Mouse (Mus musculus) hindbrain, embryonic 10.5 days (tissue): ENCODE measurements around the gene Gm14151. TPM values are rescaled to one million over a fixed set of nuclear protein-coding genes. Genes with fewer than 3 reads are reported as not detected.
"Not testable (repeated sequence)": the region's sequence is repeated elsewhere in the genome, so short reads cannot be mapped to it uniquely, and the experiment has no call there.

Experiments used
- DNase-seq: peaks from one replicate; pipeline ENCODE4 v3.0.0-alpha.2; 2017; ENCODE audit warnings: low spot score
- H3K27ac ChIP-seq: fragments of 300-500 bp; sonication (generic); 2 replicates; pipeline ENCODE4 v1.5.1; 2016; ENCODE audit warnings: mild to moderate bottlenecking, moderate library complexity
- H3K27me3 ChIP-seq: fragments of 300-500 bp; sonication (generic); 2 replicates; pipeline ENCODE4 v1.6.1; 2016; ENCODE audit warnings: mild to moderate bottlenecking; ENCODE audit not compliant: poor library complexity, insufficient read depth, severe bottlenecking
- H3K36me3 ChIP-seq: fragments of 300-500 bp; sonication (generic); 2 replicates; pipeline ENCODE4 v1.6.1; 2016; ENCODE audit warnings: mild to moderate bottlenecking, moderate library complexity
- H3K4me1 ChIP-seq: fragments of 300-500 bp; sonication (generic); replicated peaks from 2 replicates; pipeline ENCODE4 v1.6.1; 2016; ENCODE audit warnings: mild to moderate bottlenecking
- H3K4me3 ChIP-seq: fragments of 300-500 bp; sonication (generic); 2 replicates; pipeline ENCODE4 v1.5.1; 2016; ENCODE audit warnings: mild to moderate bottlenecking, moderate library complexity
- H3K9me3 ChIP-seq: fragments of 300-500 bp; sonication (generic); 2 replicates; pipeline ENCODE4 v1.6.1; 2016; ENCODE audit warnings: mild to moderate bottlenecking, moderate library complexity
- WGBS: fragments of 180-500 bp; shearing (Covaris S2); methylation state at CpG from one replicate; pipeline ENCODE4 v1.1.7; 2016; 5-methylcytosine and 5-hydroxymethylcytosine counted together
- polyA plus RNA-seq: library from polyadenylated mRNA; unstranded; fragments of >200 nt; fragmentation: Nextera tagmentation; extraction: Ambion mirVana; gene quantifications from 2 replicates; pipeline ENCODE4 v1.2.1, GENCODE M21; 2016

Gm14151 gene
- polyA plus RNA-seq = not detected in 2 replicates

GRCm38 (mm10) chr2:151092250-151092649 is at the start of gene Gm14151:
TSS of gene Gm14151 (minus strand) at chr2:151092350.
- not testable (repeated sequence) for H3K27me3 ChIP-seq, H3K4me1 ChIP-seq, H3K9me3 ChIP-seq, H3K4me3 ChIP-seq, DNase-seq, H3K27ac ChIP-seq, H3K36me3 ChIP-seq
- no CpG with 5 or more reads among the region's 3 CpGs for WGBS

DNA sequence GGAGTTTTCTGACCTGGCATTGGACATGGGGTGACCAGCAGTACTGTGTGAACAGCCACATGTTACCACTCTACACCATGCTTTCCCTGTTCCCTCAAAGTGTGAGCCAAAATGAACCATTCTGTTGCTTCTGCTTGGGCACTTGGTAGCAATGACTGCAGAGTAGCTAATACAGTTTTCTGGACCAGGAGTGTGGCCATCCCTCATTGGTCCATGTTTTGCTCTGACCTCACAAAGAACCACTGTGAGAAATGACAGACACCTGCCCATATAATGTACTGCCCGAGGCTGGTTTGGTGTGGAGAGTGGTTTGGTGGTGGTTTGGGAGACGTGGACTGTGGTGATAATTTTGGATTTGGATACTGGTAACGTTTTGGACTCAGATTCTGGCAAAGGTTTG is 5.8 kb upstream of the Gm14151 start, which contains the start of gene Gm14147:
Gene Gm14147, plus strand, starts transcription at position 301 of the 400 bp plus-strand sequence.
- not testable (repeated sequence) for H3K4me3 ChIP-seq, DNase-seq, H3K9me3 ChIP-seq, H3K4me1 ChIP-seq, H3K36me3 ChIP-seq, H3K27ac ChIP-seq, H3K27me3 ChIP-seq
- no CpG with 5 or more reads among the region's 3 CpGs for WGBS

DNA sequence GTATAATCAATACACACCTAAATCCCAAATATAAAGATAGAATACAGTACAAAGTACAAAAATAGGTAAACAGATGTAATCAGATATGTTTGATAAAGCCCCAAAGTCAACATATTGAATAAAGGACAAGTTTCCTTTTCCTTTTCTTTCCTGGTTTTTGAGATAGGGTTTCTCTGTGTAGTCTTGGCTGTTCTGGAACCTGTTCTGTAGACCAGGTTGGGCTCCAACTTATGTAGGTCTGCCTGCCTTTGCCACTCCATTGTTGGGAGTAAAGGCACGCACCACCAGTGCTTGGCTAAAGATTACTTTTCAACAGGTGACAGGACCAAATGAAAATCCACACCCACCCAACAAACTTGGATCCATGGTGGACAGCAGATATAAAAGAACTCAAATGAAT is 35.5 kb downstream of the Gm14151 start:
- 0 out of 2 replicates have a peak, but pooled peaks cover 3% of the 10 kb centered on the region for H3K9me3 ChIP-seq
- WGBS = 82% methylated on average over 1 of the region's 1 CpGs

GRCm38 (mm10) chr2:151040411-151040810 is 51.7 kb downstream of the Gm14151 start:
- WGBS = 91% methylated on average over 1 of the region's 1 CpGs
- H3K27me3 ChIP-seq = no peaks in the 10 kb centered on the region
- no peak overlapping the region for H3K27ac ChIP-seq
- no peaks in the 10 kb centered on the region for H3K36me3 ChIP-seq
- H3K9me3 ChIP-seq = no peaks in the 10 kb centered on the region
- H3K4me1 ChIP-seq = peaks cover 21% of the 10 kb centered on the region
- H3K4me3 ChIP-seq = no peak overlapping the region
- DNase-seq = no peak

More for the DNA sequence above, 35.5 kb downstream of the Gm14151 start:
- Histone ChIP-seq H3K27me3 (no peaks in the 10 kb centered on the region), H3K36me3 (no peaks in the 10 kb centered on the region), H3K4me1 (no peaks in the 10 kb centered on the region), H3K27ac (no peak overlapping the region), H3K4me3 (no peak overlapping the region)
- no peak for DNase-seq

DNA sequence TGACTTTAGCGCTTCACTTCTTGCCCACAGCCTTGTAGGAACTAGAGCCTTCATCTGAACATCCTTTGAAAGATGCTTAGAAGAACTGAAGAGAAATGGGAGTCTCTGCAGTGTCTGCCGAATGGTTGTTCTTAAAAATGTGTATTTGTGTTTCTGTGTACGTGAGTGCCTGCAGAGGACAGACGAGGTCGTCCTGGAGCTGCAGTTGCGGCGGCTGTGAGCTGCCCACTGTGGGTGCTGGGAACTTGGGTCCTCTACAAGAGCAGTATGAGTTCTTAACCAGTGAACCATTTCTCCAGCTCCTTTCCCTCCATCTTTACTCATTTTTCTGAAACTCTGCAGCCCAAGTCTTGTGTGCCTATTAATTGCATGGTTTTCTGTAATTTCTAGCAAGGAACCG is 52.4 kb downstream of the Gm14151 start:
- Histone ChIP-seq H3K27ac (peak overlapping the region; percentile 97), H3K27me3 (no peaks in the 10 kb centered on the region), H3K4me1 (peaks cover 21% of the 10 kb centered on the region), H3K36me3 (0 out of 2 replicates have a peak, but pooled peaks cover 3% of the 10 kb centered on the region), H3K4me3 (peak overlapping the region; percentile 92), H3K9me3 (no peaks in the 10 kb centered on the region)
- no peak for DNase-seq
- 50% methylated on average over 8 of the region's 8 CpGs for WGBS

DNA sequence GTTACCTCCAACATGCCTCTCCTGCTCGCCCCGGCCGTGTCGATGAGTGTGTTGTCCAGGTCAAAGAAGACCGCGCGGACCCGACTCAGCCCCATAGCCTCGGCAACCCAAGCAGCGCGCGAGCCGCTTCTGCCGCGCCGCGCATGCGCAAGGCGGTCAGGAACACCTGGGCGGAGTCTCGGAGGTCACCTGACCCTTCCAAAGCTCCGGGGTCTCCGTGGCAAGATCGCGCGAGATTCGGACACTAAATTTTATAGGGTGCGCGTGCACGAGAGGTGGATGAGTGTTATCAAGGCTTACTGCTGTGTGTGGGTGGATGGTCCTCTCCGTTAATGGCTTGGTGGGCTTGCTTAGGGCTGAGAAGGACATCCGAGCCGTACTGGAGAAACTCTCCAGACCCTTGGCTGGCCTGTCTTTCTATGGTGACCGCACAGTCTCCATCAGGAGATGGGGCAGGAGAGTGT is 52.9 kb downstream of the Gm14151 start, which contains the start of the genes Ninl and Nanp:
Gene Ninl, minus strand, starts transcription at position 151 of the 464 bp plus-strand sequence.
Gene Nanp, minus strand, starts transcription at position 167 of the 464 bp plus-strand sequence.
- H3K27ac ChIP-seq = peak within 1 kb of the TSS; percentile 97
- WGBS = 1% methylated on average over 34 of the region's 34 CpGs

GRCm38 (mm10) chr2:151038811-151039222 is 53.3 kb downstream of the Gm14151 start:
- Histone ChIP-seq H3K36me3 (peaks cover 9% of the 10 kb centered on the region; the same call in 1 of the 2 replicates), H3K27ac (peak overlapping the region; percentile 97), H3K27me3 (no peaks in the 10 kb centered on the region), H3K9me3 (no peaks in the 10 kb centered on the region), H3K4me1 (peaks cover 21% of the 10 kb centered on the region), H3K4me3 (peak overlapping the region; percentile 92)
- peak; percentile 69 for DNase-seq
- WGBS = under 1% methylated on average over 30 of the region's 30 CpGs

More for the DNA sequence above, 52.9 kb downstream of the Gm14151 start, which contains the start of the genes Ninl and Nanp:
- Histone ChIP-seq H3K4me1 (peaks cover 21% of the 10 kb centered on the region), H3K36me3 (peaks cover 6% of the 10 kb centered on the region; the same call in 1 of the 2 replicates), H3K4me3 (peak within 1 kb of the TSS; percentile 92), H3K9me3 (no peaks in the 10 kb centered on the region), H3K27me3 (no peaks in the 10 kb centered on the region)
- peak; percentile 95 for DNase-seq

DNA sequence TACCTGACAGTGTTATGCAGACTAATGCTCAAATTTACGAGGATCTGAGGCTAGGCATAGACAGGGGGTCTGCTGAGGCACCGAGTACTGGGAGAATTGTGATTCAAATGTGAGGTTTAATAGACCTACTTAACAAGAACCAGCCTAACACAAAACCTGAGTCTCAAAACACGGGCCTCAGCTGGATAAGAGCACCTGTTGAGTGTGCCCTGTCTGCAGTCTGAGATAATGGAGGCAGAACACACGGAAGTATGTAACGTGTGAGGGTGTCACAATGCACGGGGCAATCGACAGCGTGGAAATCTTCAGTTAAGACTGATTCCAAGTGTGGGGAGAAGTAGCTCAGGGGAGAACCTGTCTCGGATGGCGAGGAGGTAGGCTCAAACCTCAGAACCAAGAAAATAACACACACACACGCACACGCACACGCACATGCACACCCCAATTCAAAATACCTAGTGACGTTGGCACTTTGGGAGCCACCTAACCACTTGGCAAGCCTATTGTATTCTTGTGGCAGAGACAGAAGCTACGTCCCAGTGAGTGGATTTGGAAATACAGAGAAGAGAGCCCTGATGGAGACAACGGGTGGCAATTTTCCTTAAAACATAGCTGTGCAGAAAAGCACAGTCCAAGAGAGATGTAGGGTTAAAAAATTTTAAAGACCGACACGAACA is 54.1 kb downstream of the Gm14151 start:
- Histone ChIP-seq H3K27me3 (no peaks in the 10 kb centered on the region), H3K4me3 (peak overlapping the region; percentile 92), H3K27ac (peak overlapping the region; percentile 97), H3K36me3 (peaks cover 12% of the 10 kb centered on the region; the same call in 1 of the 2 replicates), H3K9me3 (no peaks in the 10 kb centered on the region), H3K4me1 (peaks cover 21% of the 10 kb centered on the region)
- 75% methylated on average over 18 of the region's 18 CpGs for WGBS
- peak; percentile 6 for DNase-seq

DNA sequence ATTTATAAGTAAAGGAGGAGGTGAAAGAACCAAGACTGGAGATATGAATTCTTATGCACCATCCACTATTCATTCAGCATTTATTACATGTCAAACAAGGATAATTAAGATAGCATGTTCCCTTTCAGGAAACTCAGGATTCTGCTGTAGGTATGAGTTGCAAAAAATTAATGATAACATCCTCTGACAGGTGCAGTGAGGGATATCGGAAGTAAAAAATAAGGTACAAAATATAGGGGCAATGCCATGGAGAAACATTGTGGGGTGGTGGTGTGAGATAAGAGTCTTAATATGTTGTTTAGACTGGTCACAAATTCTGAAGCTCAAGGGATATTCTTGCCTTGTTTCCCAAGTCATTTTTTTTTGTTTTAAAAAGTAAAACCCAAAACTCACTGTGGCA is 54.9 kb downstream of the Gm14151 start:
- whole genome bisulfite sequencing = 93% methylated on average over 1 of the region's 1 CpGs
- H3K4me3 ChIP-seq = peak overlapping the region; percentile 92; the same call in 1 of the 2 replicates

More for the DNA sequence above, 54.9 kb downstream of the Gm14151 start:
- Histone ChIP-seq H3K9me3 (no peaks in the 10 kb centered on the region), H3K27ac (no peak overlapping the region), H3K27me3 (no peaks in the 10 kb centered on the region), H3K36me3 (peaks cover 14% of the 10 kb centered on the region; the same call in 1 of the 2 replicates), H3K4me1 (peaks cover 21% of the 10 kb centered on the region)
- DNase-seq = no peak

Other genes with a start within 250 kb of the Gm14151 start
- 52.4 and 55.4 TPM in 2 replicates for gene Abhd12, start 187.6 kb downstream of the Gm14151 start, polyA plus RNA-seq
- 67.5 and 69.8 TPM in 2 replicates for gene Gins1, start 186.9 kb downstream of the Gm14151 start, polyA plus RNA-seq
- gene Ninl, start 53.0 kb downstream of the Gm14151 start, polyA plus RNA-seq = 11.8 and 19.5 TPM in 2 replicates
- 47.0 and 53.0 TPM in 2 replicates for gene Nanp, start 53.0 kb downstream of the Gm14151 start, polyA plus RNA-seq
- not detected in 2 replicates for gene Gm14147, start 5.9 kb upstream of the Gm14151 start, polyA plus RNA-seq